Mouse (Mus musculus) stomach, embryonic 15.5 days (tissue): Measurements from ENCODE around the gene Rab25. TPM values are rescaled to one million over a fixed set of nuclear protein-coding genes. Genes with fewer than 3 reads are reported as not detected.

Source experiments
- ATAC-seq: fragments of 200-750 bp; cut with Nextera tagmentation; 2 replicates; pipeline ENCODE4 v1.8.0; 2017; ENCODE audit warnings: low read depth, moderate number of reproducible peaks, moderate TSS enrichment; ENCODE audit not compliant: insufficient read depth, low FRiP score
- H3K27ac ChIP-seq: fragments of 300-500 bp; sonication (generic); 2 replicates; pipeline ENCODE4 v1.5.1; 2015; ENCODE audit warnings: mild to moderate bottlenecking, inconsistent platforms
- H3K27me3 ChIP-seq: fragments of 300-500 bp; sonication (generic); replicated peaks from 2 replicates; pipeline ENCODE4 v1.6.1; 2015; ENCODE audit warnings: inconsistent platforms
- H3K36me3 ChIP-seq: fragments of 300-500 bp; sonication (generic); 2 replicates; pipeline ENCODE4 v1.6.1; 2015; ENCODE audit warnings: inconsistent platforms
- H3K4me1 ChIP-seq: fragments of 300-500 bp; sonication (generic); 2 replicates; pipeline ENCODE4 v1.6.1; 2015; ENCODE audit warnings: inconsistent platforms
- H3K4me2 ChIP-seq: fragments of 300-500 bp; sonication (generic); 2 replicates; pipeline ENCODE4 v1.6.1; 2015; ENCODE audit warnings: mild to moderate bottlenecking, inconsistent platforms
- H3K4me3 ChIP-seq: fragments of 300-500 bp; sonication (generic); replicated peaks from 2 replicates; pipeline ENCODE4 v1.5.1; 2015; ENCODE audit warnings: inconsistent platforms
- H3K9ac ChIP-seq: fragments of 300-500 bp; sonication (generic); 2 replicates; pipeline ENCODE4 v1.6.1; 2015; ENCODE audit warnings: inconsistent platforms
- H3K9me3 ChIP-seq: fragments of 300-500 bp; sonication (generic); 2 replicates; pipeline ENCODE4 v1.6.1; 2016; ENCODE audit warnings: inconsistent platforms
- WGBS: fragments of 180-500 bp; shearing (Covaris S2); methylation state at CpG from one replicate; pipeline ENCODE4 v1.1.7; 2015; 5-methylcytosine and 5-hydroxymethylcytosine counted together
- microRNA counts: library from miRNA; unstranded; fragments of <30 nt; microRNA quantifications from one replicate; lab custom pipeline; 2016
- microRNA-seq: library from miRNA; unstranded; fragments of <30 nt; microRNA quantifications from one replicate; pipeline ENCODE4, GENCODE M21; 2016
- polyA plus RNA-seq: library from polyadenylated mRNA; unstranded; fragments of >200 nt; fragmentation: Nextera tagmentation; extraction: Ambion mirVana; gene quantifications from 2 replicates; pipeline ENCODE4 v1.2.1, GENCODE M21; 2015

Rab25 gene
- polyA plus RNA-seq, 1 experiment from 2014 or later: 90.6 TPM

- H3K36me3 ChIP-seq: no peaks in the 10 kb centered on the region
- H3K9ac ChIP-seq: no peak overlapping the region
- H3K4me3 ChIP-seq: no peak overlapping the region
- peak overlapping the region; percentile 8; the same call in 1 of the 2 replicates for H3K4me2 ChIP-seq
- peaks cover 50% of the 10 kb centered on the region for H3K4me1 ChIP-seq
- ATAC-seq: peak; percentile 17; the same call in 1 of the 2 replicates
- no peaks in the 10 kb centered on the region for H3K27me3 ChIP-seq
- 50% methylated on average over 9 of the region's 9 CpGs for WGBS
- no peaks in the 10 kb centered on the region for H3K9me3 ChIP-seq
- H3K27ac ChIP-seq: peak overlapping the region; percentile 98
Measured at GRCm38 (mm10) chr3:88494836-88495628, 53.1 kb downstream of the Rab25 start.

DNA sequence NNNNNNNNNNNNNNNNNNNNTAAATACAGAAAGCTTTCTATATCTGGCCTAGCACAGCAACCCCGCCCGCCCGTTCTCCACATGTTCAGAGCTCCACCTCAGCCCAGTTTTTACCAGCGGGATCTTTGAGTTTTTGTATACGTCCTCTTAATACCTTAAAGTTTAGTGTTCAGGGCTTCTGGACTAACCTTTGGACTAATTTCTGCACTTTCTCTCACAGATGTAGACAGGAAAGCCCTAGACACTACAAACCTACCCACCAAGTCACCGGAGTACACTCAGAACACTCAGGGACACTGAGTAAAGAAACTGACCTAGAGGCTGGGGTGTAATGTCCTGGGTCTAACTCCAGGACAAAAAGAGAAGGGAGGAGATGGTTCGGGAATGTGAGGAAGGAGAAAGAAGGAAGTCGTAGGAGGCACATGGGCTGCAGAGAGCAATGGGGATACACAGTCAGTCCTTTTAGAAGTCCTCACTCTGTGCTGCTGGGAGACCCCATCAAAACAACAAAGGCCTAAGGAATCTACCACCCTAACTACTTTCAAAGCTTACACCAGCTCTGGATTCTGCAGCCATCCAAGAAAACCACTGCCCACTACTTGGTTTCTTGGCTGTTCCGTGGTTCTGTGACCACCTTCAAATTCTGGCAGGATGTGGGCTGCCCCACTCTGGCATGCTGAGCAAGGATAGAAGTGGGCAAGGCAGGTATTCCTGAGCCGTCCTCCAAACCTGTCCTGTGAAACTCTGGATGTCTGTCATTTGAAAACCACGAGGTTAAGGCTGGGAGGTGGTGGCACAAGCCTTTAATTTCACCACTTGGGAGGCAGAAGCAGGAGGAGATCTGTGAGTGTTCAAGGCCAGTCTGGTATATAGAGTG, 54.2 kb downstream of the Rab25 start:
- H3K4me3 ChIP-seq: no peak overlapping the region; the same call in 1 of the 2 replicates
- H3K9me3 ChIP-seq: no peaks in the 10 kb centered on the region
- H3K27ac ChIP-seq: peak overlapping the region; percentile 98
- 63% methylated on average over 11 of the region's 11 CpGs for WGBS
- H3K4me2 ChIP-seq: peak overlapping the region; percentile 85; the same call in 1 of the 2 replicates
- H3K36me3 ChIP-seq: no peaks in the 10 kb centered on the region
- no peak for ATAC-seq
- no peaks in the 10 kb centered on the region for H3K27me3 ChIP-seq
- no peak overlapping the region for H3K9ac ChIP-seq
- H3K4me1 ChIP-seq: peaks cover 57% of the 10 kb centered on the region

MicroRNAs within 50 kb of the gene (microRNA counts, 519-probe panel; counts per million panel counts)
- microRNA mmu-miR-1905 (lab: Ali Mortazavi, UCI): not detected

Small RNA genes lying within 50 kb of the gene (microRNA-seq; reads per million reads assigned to microRNA genes)
- not detected for gene Mir1905

Other genes starting within 250 kb of the Rab25 start
- 182 and 197 TPM in 2 replicates for gene Glmp, start 223.3 kb downstream of the Rab25 start, polyA plus RNA-seq
- 21.6 and 30.6 TPM in 2 replicates for gene Tmem79, start 212.2 kb downstream of the Rab25 start, polyA plus RNA-seq
- 48.5 and 51.1 TPM in 2 replicates for gene Smg5, start 212.0 kb downstream of the Rab25 start, polyA plus RNA-seq
- 9.9 and 13.3 TPM in 2 replicates for gene Paqr6, start 183.7 kb downstream of the Rab25 start, polyA plus RNA-seq
- gene Bglap3, start 175.6 kb downstream of the Rab25 start, polyA plus RNA-seq: 1.8 and 4.1 TPM in 2 replicates
- gene Bglap2, start 169.6 kb downstream of the Rab25 start, polyA plus RNA-seq: 0.35 and 1.6 TPM in 2 replicates
- 0.58 TPM in 1 of 2 replicates, not detected in the other for gene Bglap, start 163.8 kb downstream of the Rab25 start, polyA plus RNA-seq
- gene Pmf1, start 138.0 kb downstream of the Rab25 start, polyA plus RNA-seq: 115 and 118 TPM in 2 replicates
- 15.7 and 16.0 TPM in 2 replicates for gene Slc25a44, start 123.2 kb downstream of the Rab25 start, polyA plus RNA-seq
- gene Sema4a, start 87.1 kb downstream of the Rab25 start, polyA plus RNA-seq: 22.3 and 25.1 TPM in 2 replicates
- gene Lmna, start 38.3 kb downstream of the Rab25 start, polyA plus RNA-seq: 179 and 214 TPM in 2 replicates
- gene Mex3a, start 15.9 kb downstream of the Rab25 start, polyA plus RNA-seq: 11.9 and 12.1 TPM in 2 replicates
- 193 and 198 TPM in 2 replicates for gene Lamtor2, start 4.8 kb upstream of the Rab25 start, polyA plus RNA-seq
- 40.2 and 40.9 TPM in 2 replicates for gene Ubqln4, start 5.5 kb upstream of the Rab25 start, polyA plus RNA-seq
- 339 and 359 TPM in 2 replicates for gene Ssr2, start 27.6 kb upstream of the Rab25 start, polyA plus RNA-seq
- 77.1 and 78.7 TPM in 2 replicates for gene Arhgef2, start 57.7 kb upstream of the Rab25 start, polyA plus RNA-seq
- not detected in 2 replicates for gene Rxfp4, start 104.8 kb upstream of the Rab25 start, polyA plus RNA-seq
- 81.0 and 86.9 TPM in 2 replicates for gene Khdc4, start 137.5 kb upstream of the Rab25 start, polyA plus RNA-seq
- gene Rit1, start 168.5 kb upstream of the Rab25 start, polyA plus RNA-seq: 52.3 and 56.4 TPM in 2 replicates
- 17.1 and 22.3 TPM in 2 replicates for gene Syt11, start 226.9 kb upstream of the Rab25 start, polyA plus RNA-seq